Mouse (Mus musculus) gonadal fat pad, adult 2 months (tissue): ENCODE data around the gene D1Ertd622e. TPM values are rescaled to one million over a fixed set of nuclear protein-coding genes. Genes with fewer than 3 reads are reported as not detected.

ENCODE experiments used
- DNase-seq: peaks from one replicate; pipeline ENCODE4 v3.0.0-alpha.2; 2012; ENCODE audit warnings: low read depth
- polyA plus RNA-seq: library from polyadenylated mRNA; depleted of rRNA; stranded (reverse); fragments of >200 nt; gene quantifications from 2 replicates; pipeline ENCODE4 v1.2.3, GENCODE M21; 2012; rRNA removed

The D1Ertd622e gene
- polyA plus RNA-seq, 1 experiment, result 33.6 TPM

- no peak for DNase-seq
Observed at GRCm38 (mm10) chr1:97580270-97580669, 81.6 kb downstream of the D1Ertd622e start.

- no peak for DNase-seq
Observed at GRCm38 (mm10) chr1:97578025-97578417, 83.9 kb downstream of the D1Ertd622e start.

- no peak for DNase-seq
Observed at GRCm38 (mm10) chr1:97577062-97578024, 84.5 kb downstream of the D1Ertd622e start.

GRCm38 (mm10) chr1:97576576-97576975 lies 85.3 kb downstream of the D1Ertd622e start:
- DNase-seq, result no peak

GRCm38 (mm10) chr1:97570814-97571213 lies 91.1 kb downstream of the D1Ertd622e start:
- DNase-seq, result no peak

- no peak for DNase-seq
Observed at GRCm38 (mm10) chr1:97567956-97568355, 93.9 kb downstream of the D1Ertd622e start.

GRCm38 (mm10) chr1:97564641-97565040 lies 97.2 kb downstream of the D1Ertd622e start:
- DNase-seq, result peak; percentile 16

GRCm38 (mm10) chr1:97562867-97563266 lies 99.0 kb downstream of the D1Ertd622e start:
- DNase-seq, result no peak

Other genes with a start within 250 kb of the D1Ertd622e start
- 3.0 and 3.7 TPM in 2 replicates for gene Gin1, start 108.1 kb upstream of the D1Ertd622e start, polyA plus RNA-seq
- gene Ppip5k2, start 108.3 kb upstream of the D1Ertd622e start, polyA plus RNA-seq, result 4.5 and 5.4 TPM in 2 replicates